11 mouse cellular contexts compared by ENCODE assay signal in the genomic region with DNA sequence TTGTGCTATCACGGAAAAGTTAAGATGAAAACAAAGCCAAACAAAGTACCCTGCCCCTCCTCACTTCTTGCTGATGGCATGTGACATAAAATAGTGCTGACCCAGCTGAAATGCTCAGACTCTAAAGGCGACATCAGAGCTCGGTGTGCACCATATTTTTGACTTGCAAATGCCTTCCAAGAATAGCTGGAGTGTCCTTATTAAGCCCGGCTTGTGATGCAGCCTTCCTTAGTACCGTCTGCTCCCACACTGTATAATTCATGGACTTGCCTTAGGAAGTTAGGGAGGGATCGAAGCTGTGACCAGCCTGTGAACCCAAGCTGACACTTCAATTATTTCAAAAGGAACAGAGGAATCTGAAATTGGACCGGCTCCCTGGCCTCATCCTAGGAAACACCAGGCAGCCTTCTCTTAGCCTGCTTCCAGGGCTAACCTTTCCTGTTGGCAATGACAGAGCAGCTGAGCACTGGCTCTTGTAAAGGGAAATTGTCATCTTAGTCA.
DNase-seq lines count a peak whose midpoint lies in the region; ATAC-seq and TF ChIP-seq lines count a peak whose summit lies in the region.
"Had no signal": no experiment of that assay in that cellular context is flagged by ENCODE, and none has a peak within 500 bp of the region (broad histone marks: within the 10 kb centered on the region; RNA-seq: fewer than 3 reads in every experiment).

No protein-coding gene starts in this region.

- TF ChIP-seq CTCF in kidney, adult 2 months (conservative IDR thresholded peaks at IDR 0.05; ENCODE audit: insufficient read depth, insufficient read length, low read depth, low read length) = no peak
- no peak for TF ChIP-seq CTCF in liver, postnatal 0 days (IDR thresholded peaks at IDR 0.05; ENCODE audit: low read depth)

- DNase-seq in heart, adult 11 months = peak; percentile 82
- DNase-seq in heart, postnatal 36 days = no peak
- no peak for DNase-seq in neural tube, embryonic 10.5 days (ENCODE audit: extremely low spot score, low spot score)
- peak; percentile 82 for DNase-seq in kidney, adult 2 months
- peak; percentile 28 for DNase-seq in right cerebral cortex, postnatal 25 days
- DNase-seq in lung, postnatal 14 days = no peak
- no peak for DNase-seq in liver, postnatal 0 days

- no peak for ATAC-seq in neural tube, embryonic 13.5 days (ENCODE audit: low read depth)
- no peak for ATAC-seq in liver, postnatal 0 days

- 13% methylated on average over 7 of the region's 7 CpGs for WGBS in neural tube, embryonic 13.5 days
- WGBS in kidney, adult 2 months = 33% methylated on average over 7 of the region's 7 CpGs
- WGBS in liver, postnatal 0 days (ENCODE audit: insufficient replicate concordance) = 76% methylated on average over 7 of the region's 7 CpGs

- H3K9ac ChIP-seq in neural tube, embryonic 13.5 days = no peak overlapping the region
- no peak overlapping the region for H3K9ac ChIP-seq in liver, postnatal 0 days (replicated peaks)
- H3K9ac ChIP-seq: embryonic facial prominence, embryonic 13.5 days had no signal

- intact Hi-C loops in heart, postnatal 36 days (cut with DNase I) = no loop called here

- no peak overlapping the region for H3K4me2 ChIP-seq in neural tube, embryonic 13.5 days
- no peak overlapping the region for H3K4me2 ChIP-seq in liver, postnatal 0 days (ENCODE audit: low read depth, low read length)
- H3K4me2 ChIP-seq: embryonic facial prominence, embryonic 13.5 days had no signal

- H3K27ac ChIP-seq in neural tube, embryonic 13.5 days (replicated peaks) = 0 out of 2 replicates have a peak overlapping the region, but pooled peaks have one; percentile 2
- no peak overlapping the region; the same call in 1 of the 2 replicates for H3K27ac ChIP-seq in kidney, adult 2 months (ENCODE audit: insufficient read depth, low read depth, low read length)
- H3K27ac ChIP-seq in liver, postnatal 0 days (ENCODE audit: low read depth) = no peak overlapping the region
- H3K27ac ChIP-seq: embryonic facial prominence, embryonic 13.5 days had no signal

- no peak for TF ChIP-seq EP300 in liver, postnatal 0 days (IDR thresholded peaks at IDR 0.05; ENCODE audit: low read depth)

- H3K9me3 ChIP-seq in neural tube, embryonic 13.5 days = no peaks in the 10 kb centered on the region
- no peaks in the 10 kb centered on the region for H3K9me3 ChIP-seq in liver, postnatal 0 days (ENCODE audit: low read length)
- H3K9me3 ChIP-seq: G1E had no signal

- no peak overlapping the region for H3K4me3 ChIP-seq in neural tube, embryonic 13.5 days
- H3K4me3 ChIP-seq in kidney, adult 2 months (ENCODE audit: insufficient read depth, low read depth, low read length) = no peak overlapping the region
- no peak overlapping the region for H3K4me3 ChIP-seq in liver, postnatal 0 days (ENCODE audit: low read depth, low read length)
- H3K4me3 ChIP-seq: embryonic facial prominence, embryonic 13.5 days; myocyte had no signal

- no peaks in the 10 kb centered on the region for H3K36me3 ChIP-seq in neural tube, embryonic 13.5 days
- no peaks in the 10 kb centered on the region for H3K36me3 ChIP-seq in kidney, adult 2 months (ENCODE audit: control insufficient read depth, insufficient read depth, low read length)
- no peaks in the 10 kb centered on the region for H3K36me3 ChIP-seq in liver, postnatal 0 days (replicated peaks; ENCODE audit: insufficient read depth, low read length)
- H3K36me3 ChIP-seq: embryonic facial prominence, embryonic 13.5 days; G1E had no signal

- TF ChIP-seq POLR2A in kidney, adult 2 months (IDR thresholded peaks at IDR 0.05; ENCODE audit: low read depth, low read length) = no peak

- H3K27me3 ChIP-seq in neural tube, embryonic 13.5 days = no peaks in the 10 kb centered on the region
- no peaks in the 10 kb centered on the region for H3K27me3 ChIP-seq in kidney, adult 2 months (replicated peaks; ENCODE audit: control insufficient read depth, insufficient read depth, low read length)
- no peaks in the 10 kb centered on the region for H3K27me3 ChIP-seq in liver, postnatal 0 days (ENCODE audit: insufficient read depth, low read length)

- H3K4me1 ChIP-seq in neural tube, embryonic 13.5 days (replicated peaks) = peaks cover 11% of the 10 kb centered on the region
- no peaks in the 10 kb centered on the region for H3K4me1 ChIP-seq in kidney, adult 2 months (ENCODE audit: control insufficient read depth, insufficient read depth, low read length)
- H3K4me1 ChIP-seq in liver, postnatal 0 days (ENCODE audit: insufficient read depth) = no peaks in the 10 kb centered on the region

Comparison
In these comparisons a context has a peak if more than half of its experiments do, and no peak if none do; other contexts are left out.
1. DNase-seq: peak in heart, adult 11 months (single experiment), kidney, adult 2 months (single experiment) and right cerebral cortex, postnatal 25 days (single experiment); none in heart, postnatal 36 days (0 of 2), neural tube, embryonic 10.5 days (single experiment), lung, postnatal 14 days (single experiment) and liver, postnatal 0 days (single experiment).